Mouse (Mus musculus) thymus, adult 2 months (tissue): ENCODE measurements at regions not wholly inside any gene's neighbourhood (a gene's known extent, or its start where the extent isn't known, plus 50 kb on each side); places are given as distances from the start of the nearest gene placed in this dataset.

Experiments
- CTCF ChIP-seq: fragments of 200-500 bp; IDR thresholded peaks from 2 replicates; pipeline ENCODE4 v1.5.1; 2012; ENCODE audit warnings: mild to moderate bottlenecking, control low read depth, low read length, moderate library complexity, borderline replicate concordance; ENCODE audit not compliant: control insufficient read depth, poor library complexity, insufficient read depth; ENCODE audit errors: extremely low read depth
- POLR2A ChIP-seq: fragments of 200-500 bp; IDR thresholded peaks from 2 replicates; pipeline ENCODE4 v1.6.1; 2012; ENCODE audit warnings: mild to moderate bottlenecking, low read length, control low read depth, moderate library complexity; ENCODE audit not compliant: control insufficient read depth, poor library complexity, insufficient read depth; ENCODE audit errors: extremely low read depth

DNA sequence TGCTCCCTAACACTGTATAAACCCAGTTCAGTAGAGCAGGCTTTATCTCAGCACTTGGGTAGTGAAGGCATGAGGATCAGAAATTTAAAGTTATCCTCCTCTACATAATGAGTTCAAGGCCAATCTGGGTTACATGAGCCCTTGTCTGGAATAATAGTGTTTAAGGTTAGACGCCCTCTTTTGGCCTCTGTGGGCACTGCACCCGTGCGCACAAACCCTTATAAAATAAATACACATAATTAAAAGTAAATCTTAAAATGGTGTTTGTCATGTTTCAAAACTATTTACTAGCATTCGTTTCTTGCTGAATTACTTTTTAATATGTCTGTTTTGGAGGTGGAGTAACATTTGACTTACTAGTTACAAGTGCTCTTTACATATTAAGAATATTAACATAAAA is 271.2 kb downstream of the Cyp26b1 start:
- TF ChIP-seq POLR2A, result no peak
- TF ChIP-seq CTCF, result no peak
